Mouse (Mus musculus): Measurements from ENCODE around the gene Hist1h2bg. TPM values are rescaled to one million over a fixed set of nuclear protein-coding genes. Genes with fewer than 3 reads are reported as not detected.
A peak's percentile ranks its signal among the peaks of the same experiment; 100 is the strongest.

Gene Hist1h2bg
- 9.8 and 11.9 TPM in 2 replicates for polyA plus RNA-seq (2012; ENCODE audit: insufficient read depth, insufficient read length, missing spikeins)

GRCm38 (mm10) chr13:23571022-23571503 lies at the start of gene Hist1h2bg, which contains the start of gene Hist1h2ae:
TSS of gene Hist1h2bg (plus strand) at chr13:23571396.
TSS of gene Hist1h2ae (minus strand) at chr13:23571220.
- H3K4me3 ChIP-seq (ENCODE audit: insufficient read depth, low read length) = peak within 1 kb of the TSS; percentile 57
- peak within 1 kb of the TSS; percentile 83 for H3K27ac ChIP-seq (ENCODE audit: insufficient read depth, low read depth, low read length)
- peaks cover 5% of the 10 kb centered on the region for H3K4me1 ChIP-seq (ENCODE audit: control insufficient read depth, insufficient read depth, low read length)
- TF ChIP-seq POLR2A (IDR thresholded peaks at IDR 0.05; ENCODE audit: borderline replicate concordance, low read depth, low read length) (no peak), CTCF (IDR thresholded peaks at IDR 0.05; ENCODE audit: low read depth, low read length) (no peak)

GRCm38 (mm10) chr13:23521703-23522102 lies 49.5 kb upstream of the Hist1h2bg start:
- no peak overlapping the region; the same call in 1 of the 2 replicates for H3K4me3 ChIP-seq (ENCODE audit: insufficient read depth, low read length)
- no peak for TF ChIP-seq CTCF (IDR thresholded peaks at IDR 0.05; ENCODE audit: low read depth, low read length)
- TF ChIP-seq POLR2A (IDR thresholded peaks at IDR 0.05; ENCODE audit: borderline replicate concordance, low read depth, low read length) = no peak
- peaks cover 7% of the 10 kb centered on the region for H3K4me1 ChIP-seq (ENCODE audit: control insufficient read depth, insufficient read depth, low read length)
- no peak overlapping the region for H3K27ac ChIP-seq (ENCODE audit: insufficient read depth, low read depth, low read length)

- Histone ChIP-seq H3K27ac (ENCODE audit: insufficient read depth, low read depth, low read length) (no peak overlapping the region), H3K4me3 (ENCODE audit: insufficient read depth, low read length) (0 out of 2 replicates have a peak overlapping the region, but pooled peaks have one; percentile 2), H3K4me1 (ENCODE audit: control insufficient read depth, insufficient read depth, low read length) (peaks cover 12% of the 10 kb centered on the region)
- TF ChIP-seq CTCF (IDR thresholded peaks at IDR 0.05; ENCODE audit: low read depth, low read length) = no peak
- TF ChIP-seq POLR2A (IDR thresholded peaks at IDR 0.05; ENCODE audit: borderline replicate concordance, low read depth, low read length) = no peak
These were observed 47.2 kb upstream of the Hist1h2bg start for GRCm38 (mm10) chr13:23523976-23524375.

GRCm38 (mm10) chr13:23524654-23525053 lies 46.5 kb upstream of the Hist1h2bg start:
- Histone ChIP-seq H3K4me3 (ENCODE audit: insufficient read depth, low read length) (no peak overlapping the region), H3K4me1 (ENCODE audit: control insufficient read depth, insufficient read depth, low read length) (peaks cover 14% of the 10 kb centered on the region), H3K27ac (ENCODE audit: insufficient read depth, low read depth, low read length) (no peak overlapping the region)
- TF ChIP-seq CTCF (IDR thresholded peaks at IDR 0.05; ENCODE audit: low read depth, low read length) = peak; percentile 85
- TF ChIP-seq POLR2A (IDR thresholded peaks at IDR 0.05; ENCODE audit: borderline replicate concordance, low read depth, low read length) = no peak

GRCm38 (mm10) chr13:23525901-23526300 lies 45.3 kb upstream of the Hist1h2bg start:
- H3K27ac ChIP-seq (ENCODE audit: insufficient read depth, low read depth, low read length) = no peak overlapping the region
- peaks cover 10% of the 10 kb centered on the region for H3K4me1 ChIP-seq (ENCODE audit: control insufficient read depth, insufficient read depth, low read length)
- H3K4me3 ChIP-seq (ENCODE audit: insufficient read depth, low read length) = peak overlapping the region; percentile 44
- TF ChIP-seq POLR2A (IDR thresholded peaks at IDR 0.05; ENCODE audit: borderline replicate concordance, low read depth, low read length) (no peak), CTCF (IDR thresholded peaks at IDR 0.05; ENCODE audit: low read depth, low read length) (no peak)

- peak overlapping the region; percentile 32; the same call in 1 of the 2 replicates for H3K27ac ChIP-seq (ENCODE audit: insufficient read depth, low read depth, low read length)
- H3K4me1 ChIP-seq (ENCODE audit: control insufficient read depth, insufficient read depth, low read length) = peaks cover 10% of the 10 kb centered on the region
- TF ChIP-seq CTCF (IDR thresholded peaks at IDR 0.05; ENCODE audit: low read depth, low read length) (no peak), POLR2A (IDR thresholded peaks at IDR 0.05; ENCODE audit: borderline replicate concordance, low read depth, low read length) (no peak)
- H3K4me3 ChIP-seq (ENCODE audit: insufficient read depth, low read length) = peak overlapping the region; percentile 69
These were observed 44.9 kb upstream of the Hist1h2bg start for GRCm38 (mm10) chr13:23526312-23526711.

- Histone ChIP-seq H3K4me3 (ENCODE audit: insufficient read depth, low read length) (no peak overlapping the region), H3K4me1 (ENCODE audit: control insufficient read depth, insufficient read depth, low read length) (peaks cover 16% of the 10 kb centered on the region), H3K27ac (ENCODE audit: insufficient read depth, low read depth, low read length) (no peak overlapping the region)
- TF ChIP-seq CTCF (IDR thresholded peaks at IDR 0.05; ENCODE audit: low read depth, low read length) (no peak), POLR2A (IDR thresholded peaks at IDR 0.05; ENCODE audit: borderline replicate concordance, low read depth, low read length) (no peak)
These were observed 42.2 kb upstream of the Hist1h2bg start for GRCm38 (mm10) chr13:23529005-23529404.

- H3K27ac ChIP-seq (ENCODE audit: insufficient read depth, low read depth, low read length) = no peak overlapping the region
- H3K4me1 ChIP-seq (ENCODE audit: control insufficient read depth, insufficient read depth, low read length) = peaks cover 15% of the 10 kb centered on the region
These were observed 41.6 kb upstream of the Hist1h2bg start for GRCm38 (mm10) chr13:23529480-23530165.

DNA sequence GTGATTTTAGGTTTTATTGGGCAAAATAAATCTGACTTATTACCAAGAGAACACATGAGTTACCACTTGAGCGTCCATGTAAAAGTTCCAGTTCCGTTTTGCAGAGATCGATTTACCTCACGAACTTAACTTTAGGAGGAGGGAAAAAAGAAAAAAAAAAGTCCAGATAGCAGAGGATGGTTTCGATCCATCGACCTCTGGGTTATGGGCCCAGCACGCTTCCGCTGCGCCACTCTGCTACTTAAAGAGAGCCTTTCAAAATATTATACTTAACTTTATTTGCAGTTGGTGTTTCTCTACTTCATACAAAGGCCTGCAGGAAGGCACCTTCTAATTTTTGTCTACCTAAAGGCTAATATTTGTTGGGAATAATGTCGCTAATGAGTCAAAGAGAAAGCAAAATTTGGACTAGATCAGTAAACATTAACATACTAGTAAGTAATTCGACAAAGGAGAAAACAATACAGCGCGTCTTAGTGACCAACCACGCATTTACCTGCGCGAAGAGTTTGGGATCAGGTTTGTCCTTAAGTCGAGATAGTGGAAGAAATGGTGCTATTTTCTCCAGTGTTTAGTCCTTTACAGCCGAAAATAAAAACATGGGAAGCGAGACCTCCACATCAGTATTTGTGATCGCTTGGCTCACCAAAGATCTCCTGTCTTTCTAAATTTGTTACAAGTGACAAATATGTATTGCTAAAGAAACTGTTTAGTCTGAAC lies 40.9 kb upstream of the Hist1h2bg start:
- Histone ChIP-seq H3K4me1 (ENCODE audit: control insufficient read depth, insufficient read depth, low read length) (peaks cover 15% of the 10 kb centered on the region), H3K4me3 (ENCODE audit: insufficient read depth, low read length) (peak overlapping the region; percentile 71), H3K27ac (ENCODE audit: insufficient read depth, low read depth, low read length) (peak overlapping the region; percentile 95)
- TF ChIP-seq POLR2A (IDR thresholded peaks at IDR 0.05; ENCODE audit: borderline replicate concordance, low read depth, low read length) (no peak), CTCF (IDR thresholded peaks at IDR 0.05; ENCODE audit: low read depth, low read length) (no peak)

More at GRCm38 (mm10) chr13:23529480-23530165, 41.6 kb upstream of the Hist1h2bg start:
- H3K4me3 ChIP-seq (ENCODE audit: insufficient read depth, low read length) = peak overlapping the region; percentile 71
- TF ChIP-seq CTCF (IDR thresholded peaks at IDR 0.05; ENCODE audit: low read depth, low read length) (no peak), POLR2A (IDR thresholded peaks at IDR 0.05; ENCODE audit: borderline replicate concordance, low read depth, low read length) (no peak)
